Mouse (Mus musculus) forebrain, embryonic 16.5 days (tissue): ENCODE measurements at regions not wholly inside any gene's neighbourhood (a gene's known extent, or its start where the extent isn't known, plus 50 kb on each side); places are given as distances from the start of the nearest gene placed in this dataset.
A peak's percentile ranks its signal among the peaks of the same experiment; 100 is the strongest.

Source experiments
- ATAC-seq: fragments of 200-750 bp; cut with Nextera tagmentation; 2 replicates; pipeline ENCODE4 v1.8.0; 2017; ENCODE audit warnings: mild to moderate bottlenecking, moderate library complexity
- H3K27ac ChIP-seq: fragments of 300-500 bp; sonication (generic); 2 replicates; pipeline ENCODE4 v1.5.1; 2014; ENCODE audit warnings: low read length, control low read depth
- H3K27me3 ChIP-seq: fragments of 300-500 bp; sonication (generic); replicated peaks from 2 replicates; pipeline ENCODE4 v1.6.1; 2014; ENCODE audit warnings: low read length; ENCODE audit not compliant: control insufficient read depth, insufficient read depth
- H3K36me3 ChIP-seq: fragments of 300-500 bp; sonication (generic); 2 replicates; pipeline ENCODE4 v1.6.1; 2014; ENCODE audit not compliant: control insufficient read depth, insufficient read depth
- H3K4me1 ChIP-seq: fragments of 300-500 bp; sonication (generic); replicated peaks from 2 replicates; pipeline ENCODE4 v1.6.1; 2014; ENCODE audit warnings: low read length; ENCODE audit not compliant: control insufficient read depth, insufficient read depth
- H3K4me2 ChIP-seq: fragments of 300-500 bp; sonication (generic); 2 replicates; pipeline ENCODE4 v1.6.1; 2014; ENCODE audit warnings: mild to moderate bottlenecking, low read length, control low read depth
- H3K4me3 ChIP-seq: fragments of 300-500 bp; sonication (generic); replicated peaks from 2 replicates; pipeline ENCODE4 v1.5.1; 2014; ENCODE audit warnings: mild to moderate bottlenecking, low read length, control low read depth
- H3K9ac ChIP-seq: fragments of 300-500 bp; sonication (generic); replicated peaks from 2 replicates; pipeline ENCODE4 v1.6.1; 2014; ENCODE audit warnings: low read depth, low read length, control low read depth
- H3K9me3 ChIP-seq: fragments of 300-500 bp; sonication (generic); 2 replicates; pipeline ENCODE4 v1.6.1; 2016; ENCODE audit warnings: low read length; ENCODE audit not compliant: control insufficient read depth
- WGBS: fragments of 180-500 bp; shearing (Covaris S2); extraction: QIAGEN DNeasy Blood & Tissue Kit; methylation state at CpG from one replicate; pipeline ENCODE4 v1.1.7; 2014; 5-methylcytosine and 5-hydroxymethylcytosine counted together

- H3K27ac ChIP-seq: no peak overlapping the region
- H3K27me3 ChIP-seq: no peaks in the 10 kb centered on the region
- no peak overlapping the region for H3K9ac ChIP-seq
- H3K4me3 ChIP-seq: no peak overlapping the region
- no peak for ATAC-seq
- 88% methylated on average over 2 of the region's 2 CpGs for WGBS
- no peak overlapping the region for H3K4me2 ChIP-seq
- H3K9me3 ChIP-seq: no peaks in the 10 kb centered on the region
- no peaks in the 10 kb centered on the region for H3K36me3 ChIP-seq
- no peaks in the 10 kb centered on the region for H3K4me1 ChIP-seq
These were observed 538.4 kb upstream of the Nrsn1 start for GRCm38 (mm10) chr13:25808564-25809253.

GRCm38 (mm10) chr13:25793216-25793803 lies 523.0 kb upstream of the Nrsn1 start:
- ATAC-seq: no peak
- 65% methylated on average over 2 of the region's 2 CpGs for WGBS
- no peak overlapping the region for H3K4me3 ChIP-seq
- H3K9ac ChIP-seq: no peak overlapping the region
- no peaks in the 10 kb centered on the region for H3K4me1 ChIP-seq
- no peaks in the 10 kb centered on the region for H3K27me3 ChIP-seq
- H3K36me3 ChIP-seq: no peaks in the 10 kb centered on the region
- H3K4me2 ChIP-seq: no peak overlapping the region
- H3K27ac ChIP-seq: no peak overlapping the region
- no peaks in the 10 kb centered on the region for H3K9me3 ChIP-seq

- WGBS: 49% methylated on average over 5 of the region's 5 CpGs
- no peak overlapping the region for H3K4me3 ChIP-seq
- H3K9me3 ChIP-seq: no peaks in the 10 kb centered on the region
- H3K27ac ChIP-seq: no peak overlapping the region
- ATAC-seq: no peak
- no peaks in the 10 kb centered on the region for H3K4me1 ChIP-seq
- no peak overlapping the region for H3K4me2 ChIP-seq
- H3K36me3 ChIP-seq: no peaks in the 10 kb centered on the region
- H3K9ac ChIP-seq: no peak overlapping the region
- H3K27me3 ChIP-seq: no peaks in the 10 kb centered on the region
These were observed 510.9 kb upstream of the Nrsn1 start for GRCm38 (mm10) chr13:25781161-25781560.

GRCm38 (mm10) chr13:25777706-25778105 lies 507.4 kb upstream of the Nrsn1 start:
- Histone ChIP-seq H3K9me3 (no peaks in the 10 kb centered on the region), H3K9ac (no peak overlapping the region), H3K36me3 (no peaks in the 10 kb centered on the region), H3K4me2 (no peak overlapping the region), H3K4me1 (no peaks in the 10 kb centered on the region), H3K27me3 (no peaks in the 10 kb centered on the region), H3K4me3 (no peak overlapping the region), H3K27ac (peak overlapping the region; percentile 23; the same call in 1 of the 2 replicates)
- ATAC-seq: peak; percentile 31; the same call in 1 of the 2 replicates
- WGBS: 51% methylated on average over 3 of the region's 3 CpGs

GRCm38 (mm10) chr13:25774586-25775182 lies 504.4 kb upstream of the Nrsn1 start:
- 56% methylated on average over 2 of the region's 2 CpGs for WGBS
- ATAC-seq: no peak
- Histone ChIP-seq H3K4me3 (no peak overlapping the region), H3K4me1 (no peaks in the 10 kb centered on the region), H3K27me3 (no peaks in the 10 kb centered on the region), H3K9me3 (no peaks in the 10 kb centered on the region), H3K4me2 (no peak overlapping the region), H3K36me3 (no peaks in the 10 kb centered on the region), H3K27ac (no peak overlapping the region), H3K9ac (no peak overlapping the region)

- H3K4me1 ChIP-seq: peaks cover 13% of the 10 kb centered on the region
- H3K9me3 ChIP-seq: no peaks in the 10 kb centered on the region
- H3K27ac ChIP-seq: no peak overlapping the region
- H3K4me3 ChIP-seq: no peak overlapping the region
- H3K36me3 ChIP-seq: no peaks in the 10 kb centered on the region
- ATAC-seq: peak; percentile 53; the same call in 1 of the 2 replicates
- H3K9ac ChIP-seq: no peak overlapping the region
- H3K4me2 ChIP-seq: no peak overlapping the region
- no peaks in the 10 kb centered on the region for H3K27me3 ChIP-seq
These were observed 484.3 kb upstream of the Nrsn1 start for GRCm38 (mm10) chr13:25754515-25755105.

- Histone ChIP-seq H3K4me3 (no peak overlapping the region), H3K27me3 (no peaks in the 10 kb centered on the region), H3K36me3 (no peaks in the 10 kb centered on the region), H3K4me1 (peaks cover 13% of the 10 kb centered on the region), H3K4me2 (peak overlapping the region; percentile 3; the same call in 1 of the 2 replicates), H3K9me3 (no peaks in the 10 kb centered on the region), H3K27ac (peak overlapping the region; percentile 57), H3K9ac (no peak overlapping the region)
- peak; percentile 51 for ATAC-seq
- WGBS: 15% methylated on average over 4 of the region's 4 CpGs
These were observed 481.1 kb upstream of the Nrsn1 start for GRCm38 (mm10) chr13:25751409-25751777.

- Histone ChIP-seq H3K4me2 (no peak overlapping the region), H3K27ac (peak overlapping the region; percentile 57), H3K4me1 (peaks cover 13% of the 10 kb centered on the region), H3K9ac (no peak overlapping the region), H3K9me3 (no peaks in the 10 kb centered on the region), H3K4me3 (no peak overlapping the region), H3K27me3 (no peaks in the 10 kb centered on the region), H3K36me3 (no peaks in the 10 kb centered on the region)
- 2% methylated on average over 8 of the region's 8 CpGs for WGBS
- peak; percentile 86 for ATAC-seq
These were observed 480.4 kb upstream of the Nrsn1 start for GRCm38 (mm10) chr13:25750460-25751408.
